ENCODE assay signal across 24 mouse cellular contexts in genomic region chr7:116476264-116476663, GRCm38 (mm10). TPM values are rescaled to one million over a fixed set of nuclear protein-coding genes. Genes with fewer than 3 reads are reported as not detected.
DNase-seq lines count a peak whose midpoint lies in the region; ATAC-seq and TF ChIP-seq lines count a peak whose summit lies in the region.
"Had no signal": no experiment of that assay in that cellular context is flagged by ENCODE, and none has a peak within 500 bp of the region (broad histone marks: within the 10 kb centered on the region; RNA-seq: fewer than 3 reads in every experiment).

No protein-coding gene starts in this region.

- TF ChIP-seq POLR2A in CH12.LX (IDR thresholded peaks at IDR 0.05; ENCODE audit: low read depth, low read length), result no peak
- no peak for TF ChIP-seq POLR2A in cerebellum, adult 2 months (IDR thresholded peaks at IDR 0.05; ENCODE audit: borderline replicate concordance, insufficient read depth, low read length)

- peak; percentile 36 for DNase-seq in lung, postnatal 0 days (ENCODE audit: low spot score)
- DNase-seq in lung, adult 18-20 months, result no peak
- DNase-seq in CH12.LX (ENCODE audit: extremely low read depth), result peak; percentile 60
- DNase-seq in layer of hippocampus, adult 9-10 months (ENCODE audit: low spot score), result no peak
- DNase-seq in cerebellum, adult 2 months, result no peak
- DNase-seq in gastrocnemius, postnatal 14 days, result no peak
- DNase-seq: adrenal gland, postnatal 10 days; cerebellum, adult 11-12 months; cerebellum, postnatal 25 days; embryo, embryonic 11 days; heart, postnatal 4 days; kidney, adult 9 months; kidney, postnatal 14 days; lung, embryonic 14.5 days; thymus, postnatal 14 days had no signal

- TF ChIP-seq EP300 in lung, postnatal 0 days (IDR thresholded peaks at IDR 0.05), result no peak
- TF ChIP-seq EP300 in CH12.LX (IDR thresholded peaks at IDR 0.05; ENCODE audit: low read length), result peak; percentile 95

- 72% methylated on average over 5 of the region's 5 CpGs for WGBS in lung, postnatal 0 days
- 14% methylated on average over 5 of the region's 5 CpGs for WGBS in macrophage (ENCODE audit: missing documents)
- WGBS in cerebellum, adult 2 months, result 86% methylated on average over 5 of the region's 5 CpGs

- H3K79me2 ChIP-seq in CH12.LX (replicated peaks; ENCODE audit: control insufficient read depth, extremely low read depth, insufficient read depth, poor library complexity, severe bottlenecking) (no peaks in the 10 kb centered on the region), macrophage (ENCODE audit: inconsistent target) (no peaks in the 10 kb centered on the region)

- intact Hi-C loops in gastrocnemius, postnatal 14 days (cut with DNase I; ENCODE audit: low total_unique reads), result no loop called here

- no peaks in the 10 kb centered on the region for H3K4me1 ChIP-seq in lung, postnatal 0 days (ENCODE audit: insufficient read depth, low read depth, low read length)
- peaks cover 7 to 18% of the 10 kb centered on the region in 2 experiments for H3K4me1 ChIP-seq in CH12.LX (ENCODE audit: control insufficient read depth in 1 of 2, insufficient read depth in 2 of 2)
- H3K4me1 ChIP-seq in cerebellum, adult 2 months (ENCODE audit: control insufficient read depth, insufficient read depth, low read length), result no peaks in the 10 kb centered on the region
- H3K4me1 ChIP-seq: forebrain, embryonic 13.5 days; hindbrain, embryonic 15.5 days; limb, embryonic 12.5 days; midbrain, embryonic 13.5 days; neural tube, embryonic 12.5 days had no signal

- no peak for TF ChIP-seq CTCF in lung, postnatal 0 days (IDR thresholded peaks at IDR 0.05)
- TF ChIP-seq CTCF in CH12.LX (conservative IDR thresholded peaks at IDR 0.05 in 1 of 2, IDR thresholded peaks at IDR 0.05 in 1 of 2; ENCODE audit: low read depth in 2 of 2, low read length in 2 of 2), result no peak
- no peak for TF ChIP-seq CTCF in cerebellum, adult 2 months (IDR thresholded peaks at IDR 0.05; ENCODE audit: borderline replicate concordance, insufficient read depth, low read depth, low read length)

- H3K4me3 ChIP-seq in lung, postnatal 0 days (ENCODE audit: low read depth, low read length), result no peak overlapping the region
- H3K4me3 ChIP-seq in CH12.LX (replicated peaks in 1 of 3; ENCODE audit: low read depth in 2 of 3, low read length in 2 of 3, poor library complexity in 1 of 3), result no peak overlapping the region
- H3K4me3 ChIP-seq in macrophage (ENCODE audit: inconsistent target), result no peak overlapping the region
- H3K4me3 ChIP-seq in cerebellum, adult 2 months (replicated peaks; ENCODE audit: insufficient read depth, low read depth, low read length), result no peak overlapping the region
- H3K4me3 ChIP-seq: forebrain, embryonic 13.5 days; hindbrain, embryonic 15.5 days; limb, embryonic 12.5 days; midbrain, embryonic 13.5 days; neural tube, embryonic 12.5 days had no signal

- no peak overlapping the region for H3K4me2 ChIP-seq in lung, postnatal 0 days (replicated peaks; ENCODE audit: low read depth, low read length)
- H3K4me2 ChIP-seq in CH12.LX (ENCODE audit: insufficient read depth, low read depth, poor library complexity, severe bottlenecking), result peak overlapping the region; percentile 58; the same call in 1 of the 2 replicates
- H3K4me2 ChIP-seq: forebrain, embryonic 13.5 days; hindbrain, embryonic 15.5 days; limb, embryonic 12.5 days; liver, embryonic 11.5 days; lung, embryonic 14.5 days; midbrain, embryonic 13.5 days; neural tube, embryonic 12.5 days had no signal

- no peak; the same call in 1 of the 2 replicates for TF ChIP-seq RAD21 in CH12.LX (IDR thresholded peaks at IDR 0.05; ENCODE audit: low read depth, low read length)

- in situ Hi-C loops in CH12.LX (cut with MboI; ENCODE audit: low pct_ligation_motif_present, low pct_unique_long_range_greater_than_20kb, low sequenced_read_pairs), result no loop called here

- no peaks in the 10 kb centered on the region for H3K27me3 ChIP-seq in lung, postnatal 0 days (replicated peaks; ENCODE audit: insufficient read depth, low read length)
- no peaks in the 10 kb centered on the region for H3K27me3 ChIP-seq in CH12.LX (replicated peaks)
- no peaks in the 10 kb centered on the region for H3K27me3 ChIP-seq in cerebellum, adult 2 months (ENCODE audit: control insufficient read depth, insufficient read depth, low read length)
- H3K27me3 ChIP-seq: forebrain, embryonic 13.5 days; hindbrain, embryonic 15.5 days; limb, embryonic 12.5 days; midbrain, embryonic 13.5 days; neural tube, embryonic 12.5 days had no signal

- dilution Hi-C loops in CH12.LX (cut with MboI; ENCODE audit: extremely low pct_ligation_motif_present, extremely low pct_unique_long_range_greater_than_20kb, low sequenced_read_pairs), result no loop called here

- no peak overlapping the region for H3K9ac ChIP-seq in lung, postnatal 0 days (replicated peaks; ENCODE audit: low read depth)
- H3K9ac ChIP-seq in CH12.LX (ENCODE audit: insufficient read depth, low read depth), result no peak overlapping the region
- H3K9ac ChIP-seq: forebrain, embryonic 13.5 days; hindbrain, embryonic 15.5 days; limb, embryonic 12.5 days; lung, embryonic 14.5 days; midbrain, embryonic 13.5 days; neural tube, embryonic 12.5 days had no signal

- no peak for ATAC-seq in lung, postnatal 0 days
- ATAC-seq in neutrophil, adult 5-6 weeks (ENCODE audit: extremely low read depth, insufficient number of reproducible peaks, low FRiP score, poor library complexity, severe bottlenecking), result peak; percentile 88
- ATAC-seq: forebrain, embryonic 13.5 days; intestine, embryonic 16.5 days; midbrain, embryonic 13.5 days had no signal

- H3K27ac ChIP-seq in lung, postnatal 0 days (ENCODE audit: low read length), result no peak overlapping the region
- no peak overlapping the region for H3K27ac ChIP-seq in CH12.LX (ENCODE audit: insufficient read depth, low read depth)
- peak overlapping the region; percentile 19 for H3K27ac ChIP-seq in macrophage
- H3K27ac ChIP-seq in cerebellum, adult 2 months (ENCODE audit: insufficient read depth, low read length), result no peak overlapping the region
- H3K27ac ChIP-seq: forebrain, embryonic 13.5 days; hindbrain, embryonic 15.5 days; limb, embryonic 12.5 days; midbrain, embryonic 13.5 days; neural tube, embryonic 12.5 days had no signal

- no peaks in the 10 kb centered on the region for H3K9me3 ChIP-seq in lung, postnatal 0 days (ENCODE audit: low read length)
- H3K9me3 ChIP-seq in CH12.LX (replicated peaks; ENCODE audit: low read length), result no peaks in the 10 kb centered on the region
- H3K9me3 ChIP-seq: forebrain, embryonic 13.5 days; hindbrain, embryonic 15.5 days; limb, embryonic 12.5 days; midbrain, embryonic 13.5 days; neural tube, embryonic 12.5 days had no signal

- no peaks in the 10 kb centered on the region for H3K36me3 ChIP-seq in lung, postnatal 0 days (ENCODE audit: insufficient read depth, low read length)
- H3K36me3 ChIP-seq in CH12.LX (replicated peaks in 1 of 2; ENCODE audit: control insufficient read depth in 1 of 2, insufficient read depth in 1 of 2, low read length in 1 of 2) (no peaks in the 10 kb centered on the region), macrophage (ENCODE audit: inconsistent target) (no peaks in the 10 kb centered on the region)
- H3K36me3 ChIP-seq: hindbrain, embryonic 15.5 days; limb, embryonic 12.5 days; midbrain, embryonic 13.5 days; neural tube, embryonic 12.5 days had no signal

TF ChIP-seq in CH12.LX, 34 proteins besides CTCF, POLR2A, EP300 and RAD21 (continues in another document):
- TF ChIP-seq PAX5 (IDR thresholded peaks at IDR 0.05; ENCODE audit: low read length) (no peak), IRF4 (IDR thresholded peaks at IDR 0.05; ENCODE audit: low read depth, low read length) (peak; percentile 92), SIN3A (IDR thresholded peaks at IDR 0.05; ENCODE audit: low read length) (peak; percentile 61), HCFC1 (IDR thresholded peaks at IDR 0.05; ENCODE audit: low read depth, low read length) (no peak), MYC (IDR thresholded peaks at IDR 0.05; ENCODE audit: low read depth, low read length) (peak; percentile 50; the same call in 1 of the 2 replicates), ZNF384 (IDR thresholded peaks at IDR 0.05; ENCODE audit: low read depth, low read length) (peak; percentile 75), MAZ (IDR thresholded peaks at IDR 0.05; ENCODE audit: low read depth, low read length) (0 out of 2 replicates have a peak, but pooled peaks have one; percentile 26), KAT2A (IDR thresholded peaks at IDR 0.05; ENCODE audit: insufficient replicate concordance, low read length) (no peak), MAFK (IDR thresholded peaks at IDR 0.05; ENCODE audit: insufficient replicate concordance, low read length) (peak; percentile 65; the same call in 1 of the 2 replicates), POLR2AphosphoS2 (IDR thresholded peaks at IDR 0.05; ENCODE audit: low read depth, low read length) (no peak), CHD1 (IDR thresholded peaks at IDR 0.05; ENCODE audit: low read depth, low read length) (no peak), MXI1 (IDR thresholded peaks at IDR 0.05; ENCODE audit: low read depth, low read length) (no peak)

RNA-seq across cellular contexts. Expression of gene Nucb2, which starts 27.9 kb away (rescaled TPM):
- polyA plus RNA-seq in lung, postnatal 0 days (2015; fragmentation: Nextera tagmentation; extraction: Ambion mirVana), result 40.3 and 49.9 TPM in 2 replicates
- total RNA-seq in CH12.LX (2012; rRNA removed) (11.5 and 12.8 TPM in 2 replicates), CH12.LX (2014; rRNA removed) (20.0 and 22.0 TPM in 2 replicates)
- polyA plus RNA-seq in CH12.LX (2012; ENCODE audit: insufficient read length, low read depth) (25.2 and 29.4 TPM in 2 replicates), macrophage (2018) (42.3 to 121 TPM (median 46.5 TPM) in 3 replicates)
- 10 to 100 TPM in 18 of 26 experiments, 1 to 10 TPM in 8; 1.5 to 29.3 (median 14.1) TPM for total RNA-seq in macrophage (2018; cell fraction: chromatin; rRNA removed)
- total RNA-seq in macrophage (2018; cell fraction: cytosol; rRNA removed), result 10 to 100 TPM; 23.6 to 41.0 (median 33.7) TPM
- 10 to 100 TPM in 25 of 26 experiments, 1 to 10 TPM in 1; 9.0 to 48.3 (median 27.3) TPM for total RNA-seq in macrophage (2018; cell fraction: nucleus; rRNA removed)
- total RNA-seq in neutrophil, adult 5-6 weeks (2017), result 30.6 and 31.2 TPM in 2 replicates
- 8.0 and 8.3 TPM in 2 replicates for polyA plus RNA-seq in cerebellum, adult 2 months (2012; rRNA removed)
- total RNA-seq in gastrocnemius, postnatal 14 days (2021), result 10 to 100 TPM; 11.5 to 13.5 TPM

RNA-seq across cellular contexts. Expression of gene Pik3c2a, which starts 33.0 kb away (rescaled TPM):
- polyA plus RNA-seq in lung, postnatal 0 days (2015; fragmentation: Nextera tagmentation; extraction: Ambion mirVana), result 12.7 and 17.1 TPM in 2 replicates
- 13.9 and 14.3 TPM in 2 replicates for total RNA-seq in CH12.LX (2012; rRNA removed)
- total RNA-seq in CH12.LX (2014; rRNA removed), result 35.3 and 42.4 TPM in 2 replicates
- polyA plus RNA-seq in CH12.LX (2012; ENCODE audit: insufficient read length, low read depth), result 9.2 and 10.9 TPM in 2 replicates
- 100 to 1,000 TPM in 22 of 26 experiments, 10 to 100 TPM in 4; 72.7 to 206 (median 140) TPM for total RNA-seq in macrophage (2018; cell fraction: chromatin; rRNA removed)
- total RNA-seq in macrophage (2018; cell fraction: cytosol; rRNA removed), result 10 to 100 TPM; 15.9 to 40.1 (median 25.7) TPM
- 100 to 1,000 TPM in 7 of 26 experiments, 10 to 100 TPM in 19; 56.0 to 141 (median 72.0) TPM for total RNA-seq in macrophage (2018; cell fraction: nucleus; rRNA removed)
- 22.0 to 27.0 TPM (median 25.2 TPM) in 3 replicates for polyA plus RNA-seq in macrophage (2018)
- 57.8 and 58.4 TPM in 2 replicates for total RNA-seq in neutrophil, adult 5-6 weeks (2017)
- 19.6 and 20.0 TPM in 2 replicates for polyA plus RNA-seq in cerebellum, adult 2 months (2012; rRNA removed)
- total RNA-seq in gastrocnemius, postnatal 14 days (2021), result 10 to 100 TPM; 10.1 to 10.3 TPM

Comparison
In these comparisons a context has a peak if more than half of its experiments do, and no peak if none do; other contexts are left out.
1. DNase-seq: peak in lung, postnatal 0 days (single experiment) and CH12.LX (single experiment); none in lung, adult 18-20 months (0 of 2), layer of hippocampus, adult 9-10 months (single experiment), cerebellum, adult 2 months (0 of 2) and gastrocnemius, postnatal 14 days (single experiment).